Mouse (Mus musculus) mesoderm, embryonic 11.5 days (tissue): ENCODE measurements around the gene AI464131.

Source experiments
- DNase-seq: peaks from one replicate; pipeline ENCODE4 v3.0.0-alpha.2; 2012; ENCODE audit warnings: low read depth, low spot score

AI464131 gene

GRCm38 (mm10) chr4:41502986-41503412 lies at the start of gene AI464131:
AI464131 (minus strand) TSS chr4:41503076.
- peak; percentile 94 for DNase-seq

GRCm38 (mm10) chr4:41552529-41552928 lies 49.7 kb upstream of the AI464131 start:
- peak; percentile 83 for DNase-seq

GRCm38 (mm10) chr4:41547086-41547485 lies 44.2 kb upstream of the AI464131 start:
- DNase-seq, result no peak

- peak; percentile 75 for DNase-seq
These were observed 43.1 kb upstream of the AI464131 start for GRCm38 (mm10) chr4:41545985-41546384.

GRCm38 (mm10) chr4:41542136-41542535 lies 39.3 kb upstream of the AI464131 start:
- no peak for DNase-seq

- DNase-seq, result no peak
These were observed 32.0 kb upstream of the AI464131 start for GRCm38 (mm10) chr4:41534866-41535265.

- peak; percentile 69 for DNase-seq
These were observed 29.5 kb upstream of the AI464131 start for GRCm38 (mm10) chr4:41532420-41532819.

- DNase-seq, result peak; percentile 32
These were observed 25.1 kb upstream of the AI464131 start for GRCm38 (mm10) chr4:41527996-41528395.

GRCm38 (mm10) chr4:41527076-41527475 lies 24.2 kb upstream of the AI464131 start:
- DNase-seq, result peak; percentile 34

- DNase-seq, result peak; percentile 15
These were observed 23.7 kb upstream of the AI464131 start for GRCm38 (mm10) chr4:41526553-41526952.

- DNase-seq, result no peak
These were observed 22.0 kb upstream of the AI464131 start for GRCm38 (mm10) chr4:41524829-41525228.

- DNase-seq, result no peak
These were observed 21.0 kb upstream of the AI464131 start for GRCm38 (mm10) chr4:41523839-41524238.

- peak; percentile 44 for DNase-seq
These were observed 19.9 kb upstream of the AI464131 start for GRCm38 (mm10) chr4:41522788-41523187.

- no peak for DNase-seq
These were observed 19.3 kb upstream of the AI464131 start for GRCm38 (mm10) chr4:41522136-41522535.

- no peak for DNase-seq
These were observed 17.8 kb upstream of the AI464131 start for GRCm38 (mm10) chr4:41520641-41521040.

- no peak for DNase-seq
These were observed 16.3 kb upstream of the AI464131 start for GRCm38 (mm10) chr4:41519195-41519594.

- DNase-seq, result no peak
These were observed 15.5 kb upstream of the AI464131 start for GRCm38 (mm10) chr4:41518349-41518748.

- no peak for DNase-seq
These were observed 14.4 kb upstream of the AI464131 start, which contains the start of gene 1110017D15Rik for GRCm38 (mm10) chr4:41517233-41517632. 1110017D15Rik (minus strand) TSS chr4:41517333.

- peak; percentile 34 for DNase-seq
These were observed 10.8 kb upstream of the AI464131 start for GRCm38 (mm10) chr4:41513714-41514113.

- DNase-seq, result no peak
These were observed 10.4 kb upstream of the AI464131 start for GRCm38 (mm10) chr4:41513309-41513708.

- no peak for DNase-seq
These were observed 5.1 kb upstream of the AI464131 start for GRCm38 (mm10) chr4:41507998-41508397.

GRCm38 (mm10) chr4:41507326-41507924 lies 4.5 kb upstream of the AI464131 start:
- DNase-seq, result peak; percentile 42

GRCm38 (mm10) chr4:41506906-41507305 lies 4.0 kb upstream of the AI464131 start:
- DNase-seq, result peak; percentile 88

- DNase-seq, result peak; percentile 47
These were observed 3.3 kb upstream of the AI464131 start for GRCm38 (mm10) chr4:41506156-41506555.
